Mouse (Mus musculus): ENCODE measurements around the gene Kif2c.

Kif2c gene

DNA sequence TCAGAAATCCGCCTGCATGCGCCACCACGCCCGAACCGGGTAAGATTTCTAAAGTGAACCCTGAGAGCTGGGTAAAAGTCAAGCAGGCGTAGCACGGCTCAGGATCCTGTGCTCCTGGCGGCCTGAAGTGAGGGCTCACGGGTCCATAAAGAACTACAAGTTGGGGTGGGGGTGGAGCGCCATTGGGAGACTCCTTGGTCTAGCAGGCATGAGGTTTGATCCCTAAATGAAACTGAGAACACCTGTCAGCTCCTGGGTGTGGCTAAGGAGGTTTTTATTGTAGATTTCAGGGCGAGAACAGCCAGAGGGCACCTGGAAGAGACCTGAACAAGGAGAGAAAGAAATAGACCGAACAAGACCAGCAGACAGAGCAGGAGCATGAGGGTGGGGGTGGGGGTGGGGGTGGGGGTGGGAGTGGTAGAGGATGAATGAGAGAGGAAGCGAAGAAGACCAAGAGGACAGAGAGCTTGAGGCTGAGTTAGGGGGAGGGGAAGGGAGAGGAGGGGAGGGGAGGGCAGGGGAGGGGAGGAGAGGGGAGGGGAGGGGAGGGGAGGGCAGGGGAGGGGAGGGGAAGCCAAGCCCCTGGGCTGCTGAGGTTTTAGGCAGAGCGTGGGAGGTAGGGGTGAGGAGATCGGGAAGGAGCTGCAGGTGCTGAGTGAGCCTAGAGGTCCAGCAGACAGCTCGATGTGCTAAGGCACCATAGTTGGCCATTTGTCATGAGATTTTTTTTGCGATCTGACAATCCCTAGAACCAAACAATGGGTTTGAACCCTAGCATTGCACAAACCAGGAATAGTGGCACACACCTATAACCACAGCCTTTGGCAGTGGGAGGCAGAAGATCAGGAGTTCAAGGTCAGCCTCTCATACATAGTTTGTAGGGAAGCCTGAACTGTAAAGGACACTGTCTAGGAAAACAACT lies 43.9 kb downstream of the Kif2c start:
- no peak for DNase-seq (ENCODE audit: low read depth, low spot score)

DNA sequence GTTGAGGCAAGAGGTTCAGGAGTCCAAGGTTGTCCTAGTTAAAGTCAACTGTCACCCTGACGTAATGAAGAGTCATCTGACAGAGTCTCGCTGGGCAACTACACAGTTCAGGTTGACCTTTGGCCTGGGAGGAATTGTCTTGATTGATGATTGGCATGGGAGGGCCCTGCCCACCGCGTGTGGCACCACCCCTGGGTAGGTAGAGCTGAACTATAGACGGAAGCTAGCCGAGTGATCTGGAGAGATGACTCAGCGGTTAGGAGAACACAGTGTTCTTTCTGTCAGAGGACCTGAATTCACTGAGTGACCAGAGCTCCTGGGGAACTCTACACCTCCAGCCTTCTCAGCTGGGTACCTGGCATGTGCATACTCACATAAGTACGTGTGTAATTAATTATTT lies 46.4 kb downstream of the Kif2c start:
- no peak for DNase-seq (ENCODE audit: low read depth, low spot score)

DNA sequence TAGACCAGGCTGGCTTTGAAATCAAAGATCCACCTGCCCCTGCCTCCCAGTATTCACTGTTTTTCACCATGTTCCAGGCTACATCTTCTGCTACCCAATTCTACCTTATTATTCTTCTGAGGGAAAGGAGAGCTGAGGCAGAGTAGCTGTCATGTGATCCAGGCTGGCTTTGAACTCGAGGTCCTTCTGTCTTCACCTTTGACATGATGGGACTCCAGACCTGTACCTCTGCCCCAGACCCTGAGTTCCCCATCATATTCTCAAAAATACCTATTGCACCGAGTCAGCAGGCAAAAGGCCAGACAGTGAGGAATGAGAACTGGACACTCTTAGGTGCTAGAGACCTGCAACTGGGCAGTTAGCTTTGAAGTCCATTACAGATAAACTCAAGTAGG lies 47.8 kb downstream of the Kif2c start:
- DNase-seq (ENCODE audit: low read depth, low spot score), result no peak

- peak; percentile 95 for DNase-seq (ENCODE audit: low read depth, low spot score)
These were observed 48.4 kb downstream of the Kif2c start, which contains the start of gene Plk3 for GRCm38 (mm10) chr4:117133817-117134600. Gene Plk3 (minus strand): TSS chr4:117133963.

DNA sequence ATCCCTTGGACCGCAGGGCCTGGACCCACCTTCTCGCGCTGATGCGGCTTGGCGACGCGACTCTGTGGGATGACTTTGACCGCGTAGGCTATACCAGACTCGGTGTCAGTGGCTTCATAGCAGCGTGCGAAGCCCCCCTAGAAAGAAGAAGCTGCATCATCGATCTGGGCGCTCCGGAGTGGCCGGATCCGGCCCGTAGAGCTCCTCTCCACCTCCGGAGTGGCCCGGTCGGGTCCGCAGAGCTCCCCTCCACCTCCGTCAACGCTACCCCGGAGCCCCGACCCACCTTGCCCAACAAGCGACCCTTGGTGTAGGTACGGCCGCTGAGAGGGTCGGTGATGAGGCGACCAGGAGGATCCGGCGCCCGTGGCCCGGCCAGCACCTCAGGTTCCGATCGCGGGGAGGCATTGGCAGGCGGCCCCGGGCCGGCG lies 49.1 kb downstream of the Kif2c start:
- DNase-seq (ENCODE audit: low read depth, low spot score), result no peak

DNA sequence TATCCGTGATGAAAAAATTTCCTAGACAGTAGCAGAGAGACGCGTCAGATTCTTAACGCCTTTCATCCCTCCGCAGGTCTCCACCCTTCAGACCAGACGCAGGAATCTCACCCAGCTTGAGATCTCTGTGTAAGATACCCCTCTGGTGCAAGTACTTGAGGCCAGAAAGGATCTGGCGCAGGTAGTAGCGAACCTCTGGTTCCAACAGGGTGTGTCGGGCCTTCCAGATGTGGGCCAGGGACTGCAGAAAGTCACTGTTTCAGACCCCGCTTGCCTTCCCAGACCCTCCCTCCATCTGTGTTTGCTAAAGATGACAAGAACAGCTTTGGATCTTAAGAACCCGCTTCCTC lies 49.7 kb downstream of the Kif2c start:
- no peak for DNase-seq (ENCODE audit: low read depth, low spot score)

- no peak for DNase-seq (ENCODE audit: low read depth, low spot score)
These were observed 50.3 kb downstream of the Kif2c start for GRCm38 (mm10) chr4:117131890-117132793.

- no peak for DNase-seq (ENCODE audit: low read depth, low spot score)
These were observed 51.2 kb downstream of the Kif2c start for GRCm38 (mm10) chr4:117131198-117131597.

GRCm38 (mm10) chr4:117130790-117131189 lies 51.6 kb downstream of the Kif2c start:
- DNase-seq (ENCODE audit: low read depth, low spot score), result no peak

DNA sequence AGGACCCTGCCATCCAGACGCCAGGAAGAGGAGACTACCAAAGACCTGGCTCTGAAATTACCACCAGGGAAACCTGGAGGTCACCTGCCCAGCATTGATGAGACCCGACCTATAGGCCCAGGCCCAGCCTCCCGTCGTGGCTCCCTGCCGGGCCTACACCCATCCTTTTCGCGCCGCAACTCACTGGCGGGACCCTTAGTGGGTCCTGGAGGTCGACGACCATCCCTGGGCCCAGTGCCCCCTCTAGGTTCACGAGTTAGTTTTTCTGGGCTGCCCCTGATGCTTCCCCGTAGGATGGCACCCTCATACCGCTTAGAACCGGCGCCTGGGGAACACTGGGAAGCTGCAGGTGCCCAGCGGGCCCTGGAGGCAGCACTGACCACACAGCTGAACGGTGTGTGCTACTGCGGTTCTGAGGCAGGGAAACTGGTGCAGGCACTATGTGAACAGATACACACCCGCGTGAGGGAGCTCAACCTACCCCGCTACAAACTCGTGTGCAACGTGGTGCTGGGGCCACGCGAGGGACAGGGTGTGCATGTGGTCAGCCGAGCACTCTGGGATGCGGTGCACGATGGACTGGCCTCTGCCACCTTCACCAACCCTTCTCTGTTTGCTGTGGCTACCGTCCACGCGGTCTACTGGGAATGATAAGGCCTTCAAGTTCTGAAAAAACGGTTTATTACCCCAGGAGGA lies 54.3 kb downstream of the Kif2c start:
- DNase-seq (ENCODE audit: low read depth, low spot score), result no peak

- DNase-seq (ENCODE audit: low read depth, low spot score), result no peak
These were observed 55.7 kb downstream of the Kif2c start, which contains the start of gene Tctex1d4 for GRCm38 (mm10) chr4:117126675-117127290. Gene Tctex1d4 (plus strand): TSS chr4:117126794.

GRCm38 (mm10) chr4:117125910-117126674 lies 56.3 kb downstream of the Kif2c start:
- DNase-seq (ENCODE audit: low read depth, low spot score), result no peak

- no peak for DNase-seq (ENCODE audit: low read depth, low spot score)
These were observed 57.0 kb downstream of the Kif2c start, which contains the start of gene Btbd19 for GRCm38 (mm10) chr4:117125348-117125909. Gene Btbd19 (minus strand): TSS chr4:117125725.

- no peak for DNase-seq (ENCODE audit: low read depth, low spot score)
These were observed 57.7 kb downstream of the Kif2c start for GRCm38 (mm10) chr4:117124518-117125347.

GRCm38 (mm10) chr4:117124218-117124517 lies 58.3 kb downstream of the Kif2c start:
- no peak for DNase-seq (ENCODE audit: low read depth, low spot score)

- no peak for DNase-seq (ENCODE audit: low read depth, low spot score)
These were observed 58.8 kb downstream of the Kif2c start for GRCm38 (mm10) chr4:117123546-117124217.

DNA sequence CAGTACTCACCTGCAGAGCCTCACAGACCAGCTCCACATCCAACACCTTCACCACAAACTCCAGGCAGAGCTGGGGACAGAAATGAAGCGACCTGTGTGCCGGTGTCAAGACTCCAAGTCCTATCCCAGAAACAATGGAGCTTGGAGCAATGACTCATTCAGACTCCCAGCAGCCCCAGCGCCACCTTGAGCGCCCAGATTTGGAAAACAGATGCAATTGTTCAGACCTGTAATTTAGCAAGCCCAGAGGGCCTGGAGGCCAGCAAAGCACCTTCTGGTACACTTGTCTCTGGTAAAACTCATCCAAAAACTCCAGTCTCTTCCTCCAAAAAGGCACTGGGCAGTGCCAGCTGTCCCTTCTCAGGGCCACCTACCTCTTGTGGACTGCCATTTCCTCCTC lies 60.2 kb downstream of the Kif2c start:
- no peak for DNase-seq (ENCODE audit: low read depth, low spot score)

All from embryo, embryonic 11.5 days (tissue).